Mouse (Mus musculus) liver, postnatal 0 days (tissue): ENCODE measurements around the gene Sp140.

ENCODE experiments used
- CTCF ChIP-seq: sonication (generic); IDR thresholded peaks from 2 replicates; pipeline ENCODE4 v1.5.1; 2016; ENCODE audit warnings: antibody characterized with exemption, low read depth
- EP300 ChIP-seq: IDR thresholded peaks from 2 replicates; pipeline ENCODE4 v1.6.1; 2016; ENCODE audit warnings: antibody characterized with exemption, low read depth, mild to moderate bottlenecking

DNA sequence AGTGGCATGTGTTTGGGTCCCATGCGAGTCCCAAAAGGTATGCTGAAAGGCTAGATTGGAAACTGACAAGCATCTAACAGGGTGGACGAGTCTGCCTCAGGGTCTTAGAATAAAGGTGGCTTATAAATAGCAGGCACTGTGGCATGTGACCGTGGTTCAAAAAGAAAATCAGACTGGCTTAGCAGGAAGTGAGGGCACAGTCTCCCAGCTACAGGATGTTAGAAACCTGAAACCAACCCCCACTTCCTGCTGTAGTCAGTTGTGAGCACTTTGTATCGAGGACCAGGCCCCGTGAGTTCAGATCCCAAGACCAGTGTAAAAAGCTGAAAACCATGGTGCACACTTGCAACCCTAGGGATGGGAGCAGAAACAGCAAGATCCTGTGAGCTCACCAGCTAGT is 87.2 kb downstream of the Sp140 start:
- TF ChIP-seq CTCF = no peak
- no peak for TF ChIP-seq EP300
